Mouse (Mus musculus) erythroid progenitor cell, adult 5-6 weeks (primary cell): Measurements from ENCODE around the gene 1700001C19Rik. TPM values are rescaled to one million over a fixed set of nuclear protein-coding genes. Genes with fewer than 3 reads are reported as not detected.

ENCODE experiments used
- ATAC-seq: replicated peaks from 2 replicates; pipeline ENCODE4 v1.8.0; 2016; ENCODE audit warnings: moderate number of reproducible peaks, mild to moderate bottlenecking, moderate TSS enrichment, inconsistent platforms; ENCODE audit not compliant: poor library complexity, low FRiP score, severe bottlenecking
- total RNA-seq, 2 experiments: library from RNA; stranded (forward) in 1 of 2; stranded (reverse) in 1 of 2; fragments of 150-400 nt in 1 of 2; fragments of 186-747, 209-891 nt in 1 of 2; gene quantifications; 2 replicates each; pipeline versions ENCODE4 v1.2.3 to v1.2.4; 2015 to 2017; ENCODE audit warnings: low replicate concordance in 2 of 2

1700001C19Rik gene
- total RNA-seq, 2 experiments from 2014 or later = not detected

DNA sequence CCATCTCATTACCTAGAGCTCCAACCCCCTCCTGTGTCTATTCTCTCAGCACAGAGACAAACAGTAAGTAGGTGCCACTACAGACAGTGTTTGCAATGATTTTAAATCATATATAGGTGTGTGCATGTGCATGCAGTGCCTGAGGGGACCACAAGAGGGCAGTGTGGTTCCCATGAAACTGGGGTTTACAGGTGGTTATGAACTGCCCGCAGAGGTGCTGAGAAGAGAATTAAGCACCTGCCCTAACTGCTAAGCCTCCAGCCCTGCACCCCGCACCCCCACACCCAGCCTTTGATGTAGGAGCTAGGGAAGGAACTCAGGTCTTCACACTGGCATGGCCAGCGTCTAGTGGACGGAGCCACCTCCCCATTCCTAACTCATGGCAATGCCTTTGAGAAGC lies 50.5 kb downstream of the 1700001C19Rik start:
- ATAC-seq = no peak

DNA sequence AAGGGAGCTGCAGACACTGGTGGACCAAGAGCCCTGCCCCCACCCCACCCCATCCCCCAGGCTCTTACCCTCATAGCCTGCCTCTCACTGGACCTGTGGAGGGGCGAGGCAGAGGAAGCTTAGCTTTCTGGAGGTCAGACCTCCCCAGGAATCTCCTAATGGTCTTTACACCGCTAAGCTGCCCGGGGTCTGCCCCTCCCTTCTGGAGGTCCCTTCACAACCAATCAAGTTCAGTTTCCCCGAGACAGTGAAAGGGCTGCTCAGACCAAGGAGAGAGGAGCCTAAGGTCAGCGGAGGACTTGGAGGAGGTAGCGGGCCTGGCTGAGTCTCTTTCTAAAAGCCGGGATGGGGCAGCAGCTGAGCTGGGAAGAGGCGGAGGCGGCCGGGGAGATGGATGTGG lies 52.0 kb downstream of the 1700001C19Rik start, which contains the start of gene Guca1b:
Gene Guca1b, plus strand, starts transcription at position 249 of the 400 bp plus-strand sequence.
- ATAC-seq = no peak

DNA sequence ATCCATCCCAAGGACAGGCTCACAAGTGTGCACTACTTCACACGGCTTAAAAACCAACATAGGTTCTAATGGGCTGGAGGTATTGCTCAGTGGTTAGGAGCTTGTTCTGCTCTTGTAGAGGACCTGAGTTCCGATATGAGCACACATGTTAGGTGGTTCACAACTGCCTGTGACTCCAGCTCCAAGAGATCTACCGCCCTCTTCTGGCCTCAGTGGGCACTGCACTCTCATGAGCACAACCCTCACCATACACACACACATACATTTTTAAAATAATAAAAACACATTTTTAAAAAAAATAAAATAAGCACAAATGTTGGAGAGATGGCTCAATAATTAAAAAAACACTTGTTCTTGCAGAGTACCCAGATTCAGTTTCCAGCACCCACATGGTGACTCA lies 53.1 kb downstream of the 1700001C19Rik start:
- no peak for ATAC-seq

DNA sequence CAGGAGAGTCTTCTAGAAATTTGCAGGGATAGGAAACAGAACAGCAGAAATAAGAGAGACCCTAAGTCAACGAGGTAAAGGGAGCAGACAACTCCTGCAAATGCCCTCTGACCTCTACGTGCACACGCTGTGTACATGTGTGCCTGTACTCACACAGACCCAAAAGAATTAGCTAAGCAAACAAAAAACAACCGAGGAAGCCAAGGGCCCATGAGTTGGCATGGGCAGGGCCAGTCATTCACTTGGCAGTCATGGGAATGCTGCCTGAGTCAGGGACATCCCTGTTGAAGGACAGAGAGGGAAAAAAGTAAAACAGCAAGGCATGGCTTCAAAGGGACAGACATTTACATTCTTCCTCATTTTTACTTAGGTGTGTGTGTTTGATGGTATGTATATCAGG lies 53.9 kb downstream of the 1700001C19Rik start:
- no peak for ATAC-seq

DNA sequence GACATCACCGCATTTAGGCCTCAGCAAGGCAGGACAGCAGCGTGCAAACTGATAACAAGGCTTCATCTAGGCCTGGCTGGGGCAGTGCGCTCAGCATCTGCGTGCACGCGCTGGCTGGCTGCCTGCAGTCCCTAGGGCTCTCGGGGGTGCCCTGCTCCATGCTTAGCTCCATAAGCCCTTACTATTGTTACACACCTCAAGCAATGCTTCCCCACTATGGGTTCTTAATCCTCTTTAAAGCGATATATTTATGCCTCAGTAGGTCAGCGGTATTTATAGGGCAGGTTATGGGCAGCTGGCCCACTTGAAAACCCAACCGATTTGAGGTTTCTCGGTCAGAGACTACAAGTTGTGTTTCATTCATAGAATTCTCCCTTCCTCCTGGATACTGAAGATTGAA lies 55.3 kb downstream of the 1700001C19Rik start:
- no peak for ATAC-seq

DNA sequence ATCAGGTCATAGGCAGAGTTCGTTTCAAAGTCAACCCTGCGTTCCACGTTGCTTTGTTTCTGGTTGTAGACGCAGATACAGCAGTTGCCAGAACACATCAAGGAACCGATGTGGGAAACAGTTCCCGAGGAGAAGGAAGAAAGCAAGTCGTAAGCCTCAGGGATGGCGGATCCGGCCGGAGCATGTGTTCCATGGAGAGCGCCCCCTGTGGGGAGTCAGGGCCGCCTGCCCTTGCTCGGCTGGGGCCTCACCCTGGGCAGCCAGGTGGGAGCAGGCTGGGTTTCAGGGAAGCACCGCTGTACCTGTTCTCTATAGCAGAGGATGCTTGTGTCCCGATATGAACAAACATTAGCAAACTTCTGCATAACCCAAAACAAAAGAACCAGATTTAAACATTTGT lies 59.0 kb downstream of the 1700001C19Rik start:
- ATAC-seq = no peak

DNA sequence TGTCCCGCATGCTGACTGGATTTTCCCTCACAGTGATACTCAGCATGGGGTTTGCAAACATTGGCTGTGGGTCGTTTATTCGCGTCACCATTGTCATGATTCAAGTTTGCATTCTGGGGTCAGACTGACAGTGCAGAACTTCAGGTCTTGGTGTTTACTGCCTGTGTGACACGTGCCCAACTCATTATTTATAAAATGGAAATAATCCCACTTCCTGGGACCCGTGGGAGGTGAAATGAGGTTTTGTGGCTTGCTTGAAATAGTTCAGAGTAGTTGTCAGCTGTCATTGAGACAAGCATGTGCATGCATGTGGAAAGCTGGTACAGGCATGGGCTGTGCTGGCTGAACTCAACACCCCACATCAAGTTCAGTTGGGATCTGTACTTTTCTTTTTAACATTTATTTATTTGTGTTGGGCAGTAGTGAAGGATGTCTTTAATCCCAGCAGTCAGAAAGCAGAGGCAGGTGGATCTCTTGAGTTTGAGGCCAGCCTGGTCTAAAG lies 60.3 kb downstream of the 1700001C19Rik start:
- no peak for ATAC-seq

DNA sequence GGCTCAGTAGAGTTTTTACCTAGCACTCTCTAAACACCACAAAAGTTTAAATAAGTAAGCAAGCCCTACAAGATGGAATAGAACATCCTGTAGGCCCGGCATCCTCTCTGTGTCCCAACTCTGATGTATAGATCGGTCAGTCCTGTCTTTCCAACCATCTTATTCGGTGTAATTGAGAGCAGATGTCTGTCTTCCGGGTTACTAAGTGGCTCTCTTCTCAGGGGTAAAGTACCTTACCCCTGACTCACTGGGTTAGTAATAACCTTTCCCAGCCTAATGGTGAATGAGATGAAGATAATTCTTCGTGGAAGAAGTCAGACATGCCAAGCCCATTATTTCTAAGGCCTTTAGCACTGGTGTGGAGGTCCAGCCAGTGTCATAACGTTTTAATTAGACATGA lies 63.2 kb downstream of the 1700001C19Rik start:
- ATAC-seq = no peak

DNA sequence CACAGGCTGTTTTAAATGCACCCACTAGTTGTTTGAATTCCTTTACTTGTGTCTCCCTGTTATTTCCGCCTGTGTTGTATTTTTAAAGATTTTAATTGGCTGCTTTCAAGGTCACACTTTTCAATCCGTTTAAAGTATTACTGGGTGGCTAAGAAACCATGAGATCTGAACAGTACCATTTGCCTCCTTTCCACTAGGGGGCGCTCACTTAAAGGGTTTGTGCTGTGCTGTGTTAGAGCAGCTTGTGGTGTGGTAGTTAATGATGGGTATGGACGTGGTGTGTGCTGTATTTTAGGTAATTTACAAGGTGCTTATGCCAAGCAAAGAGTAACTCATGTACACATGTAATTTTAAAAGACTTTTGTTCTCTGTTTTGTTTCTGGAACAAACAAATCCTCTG lies 65.7 kb downstream of the 1700001C19Rik start:
- ATAC-seq = peak; percentile 67

DNA sequence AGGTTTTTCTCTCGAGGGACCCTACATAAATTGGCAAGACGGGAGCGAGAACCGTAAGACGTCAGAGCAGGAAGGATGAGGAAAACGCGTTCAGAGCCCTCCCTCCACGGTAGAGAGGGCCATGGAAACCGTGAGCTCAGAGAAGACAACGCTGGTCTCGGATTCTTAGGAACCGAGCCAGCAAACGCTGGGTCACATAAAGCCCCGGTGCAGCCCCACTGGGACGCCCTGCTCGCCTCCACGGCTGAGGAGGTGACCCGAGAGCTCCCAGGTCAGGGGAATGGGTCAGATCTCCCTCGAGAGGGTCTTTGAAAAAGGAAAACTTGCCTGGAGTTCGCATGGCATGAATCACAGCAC lies 68.1 kb downstream of the 1700001C19Rik start:
- peak; percentile 21; the same call in 1 of the 2 replicates for ATAC-seq

DNA sequence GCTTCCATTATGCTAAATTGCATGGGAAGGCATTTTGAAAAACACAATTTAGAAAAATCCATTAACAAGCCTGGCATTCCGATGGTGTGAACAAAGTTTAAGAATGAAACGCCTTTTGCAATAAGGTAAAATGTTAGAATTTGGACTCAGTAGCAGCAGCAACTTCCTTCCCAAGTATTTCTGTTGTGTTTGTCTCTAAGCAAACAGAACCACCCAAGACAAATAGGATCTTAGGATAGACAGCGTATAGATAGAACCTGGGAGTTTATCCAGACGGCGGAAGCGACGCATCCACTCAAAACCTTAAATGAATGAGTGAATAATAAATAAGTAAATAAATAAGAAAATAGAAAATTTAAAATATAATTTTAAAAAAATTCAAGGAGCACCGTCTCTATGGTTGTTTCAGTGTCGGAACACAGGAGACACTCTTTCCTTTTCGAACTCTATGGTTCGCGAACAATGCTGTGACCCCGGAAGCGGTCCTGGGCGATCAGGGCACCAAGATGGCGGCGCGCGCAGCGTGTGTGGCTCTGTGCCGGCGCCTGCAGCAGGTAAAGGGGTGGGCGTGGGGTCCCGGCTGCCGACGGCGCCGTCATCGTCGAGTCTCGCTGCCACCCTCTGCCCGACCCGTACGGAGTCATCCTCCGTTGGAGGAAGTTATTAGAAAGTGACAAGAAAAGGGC lies 68.6 kb downstream of the 1700001C19Rik start, which contains the start of gene Mrps10:
Gene Mrps10, plus strand, starts transcription at position 487 of the 686 bp plus-strand sequence.
- ATAC-seq = peak; percentile 86

Other genes starting within 250 kb of the 1700001C19Rik start
- gene Mrps10, start 68.5 kb downstream of the 1700001C19Rik start, total RNA-seq (2015; ENCODE audit: low replicate concordance) = 7.6 and 8.4 TPM in 2 replicates
- gene Mrps10, start 68.5 kb downstream of the 1700001C19Rik start, total RNA-seq (2017; ENCODE audit: low replicate concordance) = 0.23 and 10.7 TPM in 2 replicates
- not detected in 2 replicates for gene Guca1b, start 52.0 kb downstream of the 1700001C19Rik start, total RNA-seq (2015; ENCODE audit: low replicate concordance)
- not detected in 2 replicates for gene Guca1b, start 52.0 kb downstream of the 1700001C19Rik start, total RNA-seq (2017; ENCODE audit: low replicate concordance)
- gene Guca1a, start 36.8 kb downstream of the 1700001C19Rik start, total RNA-seq (2015; ENCODE audit: low replicate concordance) = 2.5 TPM in 1 of 2 replicates, not detected in the other
- not detected in 2 replicates for gene Guca1a, start 36.8 kb downstream of the 1700001C19Rik start, total RNA-seq (2017; ENCODE audit: low replicate concordance)
- gene AI661453, start 761 bp downstream of the 1700001C19Rik start, total RNA-seq (2015; ENCODE audit: low replicate concordance) = 1.4 TPM in 1 of 2 replicates, not detected in the other
- not detected in 2 replicates for gene AI661453, start 761 bp downstream of the 1700001C19Rik start, total RNA-seq (2017; ENCODE audit: low replicate concordance)
- 35.6 and 71.4 TPM in 2 replicates for gene Taf8, start 64.9 kb upstream of the 1700001C19Rik start, total RNA-seq (2015; ENCODE audit: low replicate concordance)
- 54.4 and 71.9 TPM in 2 replicates for gene Taf8, start 64.9 kb upstream of the 1700001C19Rik start, total RNA-seq (2017; ENCODE audit: low replicate concordance)
- gene Ccnd3, start 67.7 kb upstream of the 1700001C19Rik start, total RNA-seq (2015; ENCODE audit: low replicate concordance) = 360 and 366 TPM in 2 replicates
- gene Ccnd3, start 67.7 kb upstream of the 1700001C19Rik start, total RNA-seq (2017; ENCODE audit: low replicate concordance) = 181 and 222 TPM in 2 replicates
- 5.9 and 8.3 TPM in 2 replicates for gene Bysl, start 174.1 kb upstream of the 1700001C19Rik start, total RNA-seq (2015; ENCODE audit: low replicate concordance)
- gene Bysl, start 174.1 kb upstream of the 1700001C19Rik start, total RNA-seq (2017; ENCODE audit: low replicate concordance) = 8.4 and 10.4 TPM in 2 replicates
- gene Med20, start 174.2 kb upstream of the 1700001C19Rik start, total RNA-seq (2015; ENCODE audit: low replicate concordance) = 28.1 and 37.8 TPM in 2 replicates
- gene Med20, start 174.2 kb upstream of the 1700001C19Rik start, total RNA-seq (2017; ENCODE audit: low replicate concordance) = 36.5 and 63.2 TPM in 2 replicates
- gene Gm20517, start 174.2 kb upstream of the 1700001C19Rik start, total RNA-seq (2015; ENCODE audit: low replicate concordance) = 11.5 and 13.8 TPM in 2 replicates
- gene Gm20517, start 174.2 kb upstream of the 1700001C19Rik start, total RNA-seq (2017; ENCODE audit: low replicate concordance) = 9.5 and 18.9 TPM in 2 replicates
- 26.8 and 35.7 TPM in 2 replicates for gene Usp49, start 193.3 kb upstream of the 1700001C19Rik start, total RNA-seq (2015; ENCODE audit: low replicate concordance)
- 29.2 and 46.3 TPM in 2 replicates for gene Usp49, start 193.3 kb upstream of the 1700001C19Rik start, total RNA-seq (2017; ENCODE audit: low replicate concordance)